In genomic region chr9:106655884-106656720, GRCm38 (mm10) we compare ENCODE assay signal across 9 mouse cellular contexts. TPM values are rescaled to one million over a fixed set of nuclear protein-coding genes. Genes with fewer than 3 reads are reported as not detected.
DNase-seq lines count a peak whose midpoint lies in the region; ATAC-seq lines count a peak whose summit lies in the region.
"Had no signal": no experiment of that assay in that cellular context is flagged by ENCODE, and none has a peak within 500 bp of the region (broad histone marks: within the 10 kb centered on the region; RNA-seq: fewer than 3 reads in every experiment).

TSS of gene Grm2 (minus strand) at chr9:106656082.

- H3K27me3 ChIP-seq in midbrain, embryonic 16.5 days (ENCODE audit: control insufficient read depth, insufficient read depth, low read depth, low read length): no peaks in the 10 kb centered on the region

- H3K27ac ChIP-seq in midbrain, embryonic 16.5 days (ENCODE audit: low read length): peak within 1 kb of the TSS; percentile 42

- H3K9ac ChIP-seq in midbrain, embryonic 16.5 days (ENCODE audit: low read depth, low read length): peak within 1 kb of the TSS; percentile 83

- no peaks in the 10 kb centered on the region for H3K9me3 ChIP-seq in midbrain, embryonic 16.5 days (replicated peaks; ENCODE audit: control insufficient read depth, low read length, poor library complexity, severe bottlenecking)

- peak; percentile 87 for ATAC-seq in common myeloid progenitor, adult 5-6 weeks (replicated peaks; ENCODE audit: low read depth, poor library complexity, severe bottlenecking)
- ATAC-seq in granulocyte monocyte progenitor cell, adult 5-6 weeks (replicated peaks; ENCODE audit: poor library complexity, severe bottlenecking): peak; percentile 85
- ATAC-seq in midbrain, embryonic 16.5 days: peak; percentile 74

- H3K4me2 ChIP-seq in midbrain, embryonic 16.5 days (ENCODE audit: low read length): peak within 1 kb of the TSS; percentile 84

- under 1% methylated on average over 30 of the region's 44 CpGs for WGBS in midbrain, embryonic 16.5 days

- DNase-seq in cerebellum, postnatal 25 days: peak; percentile 26 to 47
- no peak for DNase-seq in cerebellum, adult 8-10 months
- DNase-seq in kidney, adult 11 months: peak; percentile 26
- DNase-seq in liver: peak; percentile 70
- peak; percentile 73 for DNase-seq in urinary bladder, postnatal 14 days (ENCODE audit: low spot score)

- H3K4me1 ChIP-seq in midbrain, embryonic 16.5 days (ENCODE audit: control insufficient read depth, insufficient read depth, low read length): peaks cover 23% of the 10 kb centered on the region

- H3K4me3 ChIP-seq in midbrain, embryonic 16.5 days (ENCODE audit: low read depth, low read length): peak within 1 kb of the TSS; percentile 60

- H3K36me3 ChIP-seq in midbrain, embryonic 16.5 days (ENCODE audit: control insufficient read depth, insufficient read depth, low read length): peaks cover 7% of the 10 kb centered on the region; the same call in 1 of the 2 replicates

RNA-seq across cellular contexts. Expression of gene Grm2, which starts in this region (rescaled TPM):
- total RNA-seq in common myeloid progenitor, adult 5-6 weeks (2017): not detected in 2 replicates
- total RNA-seq in granulocyte monocyte progenitor cell, adult 5-6 weeks (2014; fragmentation: Nextera tagmentation): not detected in 2 replicates
- total RNA-seq in granulocyte monocyte progenitor cell, adult 5-6 weeks (2017): not detected in 2 replicates
- polyA plus RNA-seq in midbrain, embryonic 16.5 days (2015; fragmentation: Nextera tagmentation; extraction: Ambion mirVana): 24.3 and 24.6 TPM in 2 replicates
- polyA plus RNA-seq: C2C12 had no signal

Comparison
In these comparisons a context has a peak if more than half of its experiments do, and no peak if none do; other contexts are left out.
1. Peak in ATAC-seq in common myeloid progenitor, adult 5-6 weeks; RNA of the gene not detected or under 1 TPM.
2. Peak in ATAC-seq in granulocyte monocyte progenitor cell, adult 5-6 weeks; RNA of the gene not detected or under 1 TPM.